Mouse (Mus musculus) midbrain, embryonic 10.5 days (tissue): ENCODE results near the gene Gm13285. TPM values are rescaled to one million over a fixed set of nuclear protein-coding genes. Genes with fewer than 3 reads are reported as not detected.
"Not testable (repeated sequence)": the region's sequence is repeated elsewhere in the genome, so short reads cannot be mapped to it uniquely, and the experiment has no call there.

Experiments used
- DNase-seq: peaks from one replicate; pipeline ENCODE4 v3.0.0-alpha.2; 2017; ENCODE audit warnings: low spot score
- H3K27ac ChIP-seq: fragments of 300-500 bp; sonication (generic); replicated peaks from 2 replicates; pipeline ENCODE4 v1.5.1; 2016; ENCODE audit warnings: mild to moderate bottlenecking
- H3K27me3 ChIP-seq: fragments of 300-500 bp; sonication (generic); 2 replicates; pipeline ENCODE4 v1.6.1; 2016; ENCODE audit warnings: low read depth, mild to moderate bottlenecking; ENCODE audit not compliant: poor library complexity, severe bottlenecking
- H3K36me3 ChIP-seq: fragments of 300-500 bp; sonication (generic); 2 replicates; pipeline ENCODE4 v1.6.1; 2016; ENCODE audit warnings: mild to moderate bottlenecking, moderate library complexity
- H3K4me1 ChIP-seq: fragments of 300-500 bp; sonication (generic); 2 replicates; pipeline ENCODE4 v1.6.1; 2016
- H3K4me3 ChIP-seq: fragments of 300-500 bp; sonication (generic); 2 replicates; pipeline ENCODE4 v1.5.1; 2016; ENCODE audit warnings: mild to moderate bottlenecking, moderate library complexity
- H3K9me3 ChIP-seq: fragments of 300-500 bp; sonication (generic); replicated peaks from 2 replicates; pipeline ENCODE4 v1.6.1; 2016; ENCODE audit warnings: mild to moderate bottlenecking
- WGBS: fragments of 180-500 bp; shearing (Covaris S2); methylation state at CpG from one replicate; pipeline ENCODE4 v1.1.7; 2016; 5-methylcytosine and 5-hydroxymethylcytosine counted together
- polyA plus RNA-seq: library from polyadenylated mRNA; unstranded; fragments of >200 nt; fragmentation: Nextera tagmentation; extraction: Ambion mirVana; gene quantifications from 2 replicates; pipeline ENCODE4 v1.2.1, GENCODE M21; 2016

Gm13285 gene
- polyA plus RNA-seq: 0.62 TPM in 1 of 2 replicates, not detected in the other

DNA sequence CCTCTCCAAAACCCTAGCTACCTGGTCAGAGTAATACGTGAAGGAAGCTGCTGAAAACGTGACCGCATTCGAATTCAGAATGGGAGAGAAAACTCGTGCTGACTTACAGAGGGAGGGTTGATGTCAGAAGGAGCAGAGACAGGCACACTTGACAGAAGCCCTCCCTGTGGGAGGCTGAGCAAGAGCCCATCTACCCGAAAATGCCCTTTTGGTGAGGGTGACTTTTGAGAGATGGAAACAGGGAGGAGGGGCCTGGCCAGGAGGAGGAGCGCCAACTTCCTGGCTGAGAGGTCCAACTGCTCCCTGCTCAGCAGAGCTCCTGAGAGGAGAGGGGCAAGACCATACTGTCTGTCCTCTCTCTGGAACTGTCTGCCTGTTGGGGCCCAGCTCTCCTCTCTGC lies at the start of gene Gm13285:
Gm13285 (plus strand) TSS at position 301 of the 400 bp plus-strand sequence.
- H3K36me3 ChIP-seq, H3K27me3 ChIP-seq, H3K9me3 ChIP-seq, H3K4me3 ChIP-seq, H3K4me1 ChIP-seq, H3K27ac ChIP-seq, DNase-seq: not testable (repeated sequence)
- 12% methylated on average over 5 of the region's 7 CpGs for WGBS

DNA sequence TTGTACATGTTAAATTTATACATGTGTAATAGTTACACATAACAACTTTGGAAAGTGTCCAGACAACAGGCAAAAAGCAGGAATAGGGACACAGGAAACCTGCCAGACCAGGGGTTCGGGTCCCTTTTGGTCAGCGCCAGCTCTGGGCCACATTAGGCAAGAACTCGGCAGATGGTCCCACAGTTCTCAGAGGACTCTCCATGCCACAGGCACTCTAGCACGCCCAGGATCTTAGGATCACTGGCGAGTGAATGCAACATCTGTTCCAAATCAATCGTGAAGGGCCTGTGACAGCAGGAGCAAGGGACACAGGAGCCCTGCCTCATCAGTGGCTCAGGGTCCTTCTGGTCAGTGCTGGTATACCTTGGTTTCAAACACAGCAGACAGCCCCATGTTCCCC lies 49.5 kb upstream of the Gm13285 start:
- Histone ChIP-seq H3K4me3 (no peak overlapping the region), H3K36me3 (no peaks in the 10 kb centered on the region), H3K27me3 (no peaks in the 10 kb centered on the region), H3K27ac (no peak overlapping the region), H3K9me3 (no peaks in the 10 kb centered on the region), H3K4me1 (peaks cover 8% of the 10 kb centered on the region)
- WGBS: 68% methylated on average over 6 of the region's 6 CpGs
- DNase-seq: no peak

DNA sequence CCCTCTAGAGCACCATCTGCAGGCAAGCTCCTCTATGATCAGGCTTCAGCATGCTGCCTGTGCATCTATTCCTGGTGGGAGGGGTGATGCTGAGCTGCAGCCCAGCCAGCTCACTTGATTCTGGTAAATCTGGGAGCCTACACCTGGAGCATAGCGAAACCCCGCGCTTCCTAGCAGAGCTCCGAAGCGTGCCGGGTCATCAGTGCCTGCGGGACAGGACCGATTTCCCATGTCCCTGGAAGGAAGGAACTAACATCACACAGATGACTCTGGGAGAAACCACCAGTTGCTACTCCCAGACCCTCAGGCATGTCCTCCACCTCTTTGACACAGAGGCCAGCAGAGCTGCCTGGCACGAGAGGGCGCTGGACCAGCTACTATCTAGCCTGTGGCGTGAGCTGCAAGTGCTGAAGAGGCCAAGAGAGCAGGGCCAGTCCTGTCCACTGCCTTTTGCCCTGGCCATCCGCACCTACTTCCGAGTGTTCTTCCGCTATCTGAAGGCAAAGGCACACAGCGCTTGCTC lies 44.6 kb upstream of the Gm13285 start, which contains the start of gene Gm13271:
Gm13271 (plus strand) TSS at position 51 of the 523 bp plus-strand sequence.
- 70% methylated on average over 15 of the region's 15 CpGs for WGBS
- H3K9me3 ChIP-seq, H3K27me3 ChIP-seq: not testable (repeated sequence)

DNA sequence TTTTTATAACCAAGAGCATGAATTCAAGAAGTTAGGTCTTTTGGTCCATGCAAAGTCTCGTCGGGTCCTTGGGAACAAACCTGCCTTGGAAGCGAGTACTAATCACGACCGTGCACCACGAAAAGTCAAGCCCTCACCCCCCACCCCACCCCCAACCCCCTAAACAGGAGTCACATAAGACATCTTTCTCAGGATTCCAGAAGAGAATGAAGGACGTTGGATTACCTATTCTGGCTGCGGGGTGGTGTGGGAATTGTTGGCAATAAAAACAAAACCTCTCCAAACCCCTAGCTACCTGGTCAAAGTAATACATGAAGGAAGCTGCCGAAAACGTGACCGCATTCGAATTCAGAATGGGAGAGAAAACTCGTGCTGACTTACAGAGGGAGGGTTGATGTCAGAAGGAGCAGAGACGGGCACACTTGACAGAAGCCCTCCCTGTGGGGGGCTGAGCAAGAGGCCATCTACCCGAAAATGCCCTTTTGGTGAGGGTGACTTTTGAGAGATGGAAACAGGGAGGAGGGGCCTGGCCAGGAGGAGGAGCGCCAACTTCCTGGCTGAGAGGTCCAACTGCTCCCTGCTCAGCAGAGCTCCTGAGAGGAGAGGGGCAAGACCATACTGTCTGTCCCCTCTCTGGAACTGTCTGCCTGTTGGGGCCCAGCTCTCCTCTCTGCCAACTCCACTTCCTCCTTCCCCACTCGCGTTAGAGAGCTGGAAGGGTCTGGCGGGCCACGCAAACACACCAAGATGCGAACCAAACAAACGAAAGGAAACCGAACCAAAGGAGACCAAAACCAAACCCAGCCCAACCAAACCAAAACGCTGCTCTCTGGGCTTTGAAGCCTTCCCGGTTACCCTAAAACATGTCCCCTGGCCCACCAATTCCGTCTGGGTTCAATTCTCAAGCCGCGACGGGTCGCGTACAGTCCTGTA lies 42.6 kb upstream of the Gm13285 start:
- H3K27me3 ChIP-seq, H3K9me3 ChIP-seq, H3K36me3 ChIP-seq: not testable (repeated sequence)
- peak overlapping the region; percentile 86 for H3K27ac ChIP-seq
- peak; percentile 50 for DNase-seq
- peaks cover 13% of the 10 kb centered on the region for H3K4me1 ChIP-seq
- WGBS: 13% methylated on average over 29 of the region's 31 CpGs
- H3K4me3 ChIP-seq: peak overlapping the region; percentile 63

More for the DNA sequence above, 44.6 kb upstream of the Gm13285 start, which contains the start of gene Gm13271:
- not testable (repeated sequence) for H3K4me3 ChIP-seq, H3K36me3 ChIP-seq, DNase-seq, H3K27ac ChIP-seq
- peaks cover 11% of the 10 kb centered on the region for H3K4me1 ChIP-seq

DNA sequence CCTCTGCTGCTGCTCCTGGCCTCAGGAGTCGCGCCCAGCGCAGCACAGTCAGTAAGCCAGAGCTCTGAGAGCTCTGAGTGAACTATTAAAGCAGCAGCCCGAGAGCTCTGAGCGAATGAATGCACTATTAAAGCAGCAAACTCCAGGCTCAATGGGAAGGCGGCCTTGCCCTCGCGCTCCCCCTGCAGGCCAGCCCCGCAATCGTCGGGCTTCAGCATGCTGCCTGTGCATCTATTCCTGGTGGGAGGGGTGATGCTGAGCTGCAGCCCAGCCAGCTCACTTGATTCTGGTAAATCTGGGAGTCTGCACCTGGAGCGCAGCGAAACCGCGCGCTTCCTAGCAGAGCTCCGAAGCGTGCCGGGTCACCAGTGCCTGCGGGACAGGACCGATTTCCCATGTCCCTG lies 41.8 kb upstream of the Gm13285 start:
- peaks cover 14% of the 10 kb centered on the region for H3K4me1 ChIP-seq
- WGBS: under 1% methylated on average over 21 of the region's 21 CpGs

DNA sequence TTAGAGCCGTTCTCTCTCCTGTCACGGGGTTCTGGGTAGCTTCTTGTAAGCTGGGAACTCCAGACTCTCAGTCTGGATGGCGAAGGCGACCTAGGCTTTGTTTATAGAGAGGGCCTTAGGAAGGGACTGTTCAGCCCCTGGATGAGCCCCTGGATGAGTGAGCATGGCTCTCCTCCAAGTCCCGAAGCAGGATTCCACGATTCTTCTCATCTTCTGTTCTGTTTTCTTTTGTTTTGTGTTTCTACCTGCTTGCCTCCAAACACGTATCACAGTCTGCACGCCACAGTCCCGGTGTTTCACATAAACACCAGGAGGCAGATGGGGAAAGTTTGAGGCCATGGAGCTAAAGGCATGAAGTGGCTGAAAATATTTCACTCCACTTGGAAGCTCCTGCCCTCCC lies 40.7 kb upstream of the Gm13285 start:
- not testable (repeated sequence) for H3K27me3 ChIP-seq, H3K27ac ChIP-seq, H3K36me3 ChIP-seq, DNase-seq, H3K4me3 ChIP-seq, H3K9me3 ChIP-seq
- peaks cover 17% of the 10 kb centered on the region for H3K4me1 ChIP-seq
- 91% methylated on average over 9 of the region's 9 CpGs for WGBS

More for the DNA sequence above, 41.8 kb upstream of the Gm13285 start:
- Histone ChIP-seq H3K4me3 (peak overlapping the region; percentile 63), H3K27ac (peak overlapping the region; percentile 86)
- H3K9me3 ChIP-seq, H3K36me3 ChIP-seq, H3K27me3 ChIP-seq: not testable (repeated sequence)
- peak; percentile 87 for DNase-seq

DNA sequence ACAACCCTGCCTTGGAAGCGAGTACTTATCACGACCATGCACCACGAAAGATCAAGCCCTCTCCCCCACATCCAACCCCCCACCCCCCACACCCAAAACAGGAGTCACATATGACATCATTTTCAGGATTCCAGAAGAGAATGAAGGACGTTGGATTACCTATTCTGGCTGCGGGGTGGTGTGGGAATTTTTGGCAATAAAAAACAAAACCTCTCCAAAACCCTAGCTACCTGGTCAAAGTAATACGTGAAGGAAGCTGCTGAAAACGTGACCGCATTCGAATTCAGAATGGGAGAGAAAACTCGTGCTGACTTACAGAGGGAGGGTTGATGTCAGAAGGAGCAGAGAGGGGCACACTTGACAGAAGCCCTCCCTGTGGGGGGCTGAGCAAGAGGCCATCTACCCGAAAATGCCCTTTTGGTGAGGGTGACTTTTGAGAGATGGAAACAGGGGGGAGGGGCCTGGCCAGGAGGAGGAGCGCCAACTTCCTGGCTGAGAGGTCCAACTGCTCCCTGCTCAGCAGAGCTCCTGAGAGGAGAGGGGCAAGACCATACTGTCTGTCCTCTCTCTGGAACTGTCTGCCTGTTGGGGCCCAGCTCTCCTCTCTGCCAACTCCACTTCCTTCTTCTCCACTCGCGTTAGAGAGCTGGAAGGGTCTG lies 39.7 kb upstream of the Gm13285 start, which contains the start of gene Gm13283:
Gm13283 (plus strand) TSS at position 510 of the 659 bp plus-strand sequence.
- not testable (repeated sequence) for H3K27me3 ChIP-seq, H3K9me3 ChIP-seq, DNase-seq, H3K27ac ChIP-seq, H3K36me3 ChIP-seq
- H3K4me1 ChIP-seq: peaks cover 17% of the 10 kb centered on the region
- 25% methylated on average over 10 of the region's 14 CpGs for WGBS
- peak within 1 kb of the TSS; percentile 44 for H3K4me3 ChIP-seq

DNA sequence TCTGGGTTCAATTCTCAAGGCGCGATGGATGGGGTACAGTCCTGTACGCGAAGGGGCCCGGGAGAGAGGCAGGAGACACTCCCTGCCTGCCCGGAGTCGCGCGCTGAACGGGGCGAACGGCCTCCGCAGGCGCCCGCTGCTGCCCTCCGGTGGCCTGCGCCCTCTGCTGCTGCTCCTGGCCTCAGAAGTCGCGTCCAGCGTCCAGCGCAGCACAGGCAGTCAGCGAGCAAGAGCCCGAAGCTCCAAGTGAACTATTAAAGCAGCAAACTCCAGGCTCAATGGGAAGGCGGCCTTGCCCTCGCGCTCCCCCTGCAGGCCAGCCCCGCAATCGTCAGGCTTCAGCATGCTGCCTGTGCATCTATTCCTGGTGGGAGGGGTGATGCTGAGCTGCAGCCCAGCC lies 39.0 kb upstream of the Gm13285 start:
- DNase-seq: peak; percentile 77
- H3K4me3 ChIP-seq: peak overlapping the region; percentile 44
- WGBS: under 1% methylated on average over 26 of the region's 28 CpGs
- not testable (repeated sequence) for H3K36me3 ChIP-seq, H3K27me3 ChIP-seq, H3K9me3 ChIP-seq, H3K27ac ChIP-seq
- H3K4me1 ChIP-seq: peaks cover 17% of the 10 kb centered on the region

DNA sequence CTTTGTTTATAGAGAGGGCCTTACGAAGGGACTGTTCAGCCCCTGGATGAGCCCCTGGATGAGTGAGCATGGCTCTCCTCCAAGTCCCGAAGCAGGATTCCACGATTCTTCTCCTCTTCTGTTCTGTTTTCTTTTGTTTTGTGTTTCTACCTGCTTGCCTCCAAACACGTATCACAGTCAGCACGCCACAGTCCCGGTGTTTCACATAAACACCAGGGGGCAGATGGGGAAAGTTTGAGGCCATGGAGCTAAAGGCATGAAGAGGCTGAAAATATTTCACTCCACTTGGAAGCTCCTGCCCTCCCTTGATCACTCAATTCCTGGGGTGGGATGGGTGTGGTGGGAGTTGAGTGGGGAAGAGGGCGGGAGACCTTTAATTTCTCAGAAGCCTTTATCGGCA lies 37.7 kb upstream of the Gm13285 start:
- DNase-seq, H3K9me3 ChIP-seq, H3K4me3 ChIP-seq, H3K27ac ChIP-seq, H3K36me3 ChIP-seq, H3K27me3 ChIP-seq: not testable (repeated sequence)
- H3K4me1 ChIP-seq: peaks cover 10% of the 10 kb centered on the region; the same call in 1 of the 2 replicates
- 66% methylated on average over 6 of the region's 8 CpGs for WGBS

DNA sequence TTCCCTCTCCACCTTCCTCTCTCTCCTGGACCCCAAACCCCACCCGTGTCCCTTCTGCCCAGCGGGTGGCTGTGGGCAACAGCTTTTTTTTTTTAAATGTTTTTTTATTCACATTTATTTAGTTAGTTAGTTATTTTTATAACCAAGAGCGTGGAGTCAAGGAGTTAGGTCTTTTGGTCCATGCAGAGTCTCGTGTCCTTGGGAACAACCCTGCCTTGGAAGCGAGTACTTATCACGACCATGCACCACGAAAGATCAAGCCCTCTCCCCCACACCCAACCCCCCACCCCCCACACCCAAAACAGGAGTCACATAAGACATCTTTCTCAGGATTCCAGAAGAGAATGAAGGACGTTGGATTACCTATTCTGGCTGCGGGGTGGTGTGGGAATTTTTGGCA lies 37.1 kb upstream of the Gm13285 start:
- WGBS: 55% methylated on average over 9 of the region's 9 CpGs
- H3K4me1 ChIP-seq: peaks cover 10% of the 10 kb centered on the region; the same call in 1 of the 2 replicates
- H3K27me3 ChIP-seq, H3K9me3 ChIP-seq, DNase-seq, H3K4me3 ChIP-seq, H3K36me3 ChIP-seq, H3K27ac ChIP-seq: not testable (repeated sequence)

DNA sequence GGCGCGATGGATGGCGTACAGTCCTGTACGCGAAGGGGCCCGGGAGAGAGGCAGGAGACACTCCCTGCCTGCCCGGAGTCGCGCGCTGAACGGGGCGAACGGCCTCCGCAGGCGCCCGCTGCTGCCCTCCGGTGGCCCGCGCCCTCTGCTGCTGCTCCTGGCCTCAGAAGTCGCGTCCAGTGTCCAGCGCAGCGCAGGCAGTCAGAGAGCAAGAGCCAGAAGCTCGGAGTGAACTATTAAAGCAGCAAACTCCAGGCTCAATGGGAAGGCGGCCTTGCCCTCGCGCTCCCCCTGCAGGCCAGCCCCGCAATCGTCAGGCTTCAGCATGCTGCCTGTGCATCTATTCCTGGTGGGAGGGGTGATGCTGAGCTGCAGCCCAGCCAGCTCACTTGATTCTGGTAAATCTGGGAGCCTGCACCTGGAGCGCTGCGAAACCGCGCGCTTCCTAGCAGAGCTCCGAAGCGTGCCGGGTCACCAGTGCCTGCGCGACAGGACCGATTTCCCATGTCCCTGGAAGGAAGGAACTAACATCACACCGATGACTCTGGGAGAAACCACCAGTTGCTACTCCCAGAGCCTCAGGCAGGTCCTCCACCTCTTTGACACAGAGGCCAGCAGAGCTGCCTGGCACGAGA lies 36.0 kb upstream of the Gm13285 start:
- H3K4me3 ChIP-seq: peak overlapping the region; percentile 41
- 4% methylated on average over 30 of the region's 42 CpGs for WGBS
- not testable (repeated sequence) for H3K27me3 ChIP-seq, H3K27ac ChIP-seq, H3K36me3 ChIP-seq, H3K9me3 ChIP-seq
- peak; percentile 81 for DNase-seq
- peaks cover 10% of the 10 kb centered on the region; the same call in 1 of the 2 replicates for H3K4me1 ChIP-seq

DNA sequence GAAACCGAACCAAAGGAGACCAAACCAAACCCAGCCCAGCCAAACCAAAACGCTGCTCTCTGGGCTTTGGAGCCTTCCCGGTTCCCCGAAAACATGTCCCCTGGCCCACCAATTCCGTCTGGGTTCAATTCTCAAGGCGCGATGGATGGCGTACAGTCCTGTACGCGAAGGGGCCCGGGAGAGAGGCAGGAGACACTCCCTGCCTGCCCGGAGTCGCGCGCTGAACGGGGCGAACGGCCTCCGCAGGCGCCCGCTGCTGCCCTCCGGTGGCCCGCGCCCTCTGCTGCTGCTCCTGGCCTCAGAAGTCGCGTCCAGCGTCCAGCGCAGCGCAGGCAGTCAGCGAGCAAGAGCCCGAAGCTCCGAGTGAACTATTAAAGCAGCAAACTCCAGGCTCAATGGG lies 25.9 kb upstream of the Gm13285 start, which contains the start of gene Gm13290:
Gm13290 (plus strand) TSS at position 301 of the 400 bp plus-strand sequence.
- H3K27me3 ChIP-seq, DNase-seq, H3K4me1 ChIP-seq, H3K36me3 ChIP-seq, H3K27ac ChIP-seq, H3K9me3 ChIP-seq, H3K4me3 ChIP-seq: not testable (repeated sequence)
- no CpG with 5 or more reads among the region's 32 CpGs for WGBS
